Mouse (Mus musculus): Measurements from ENCODE around the gene Clip1. TPM values are rescaled to one million over a fixed set of nuclear protein-coding genes. Genes with fewer than 3 reads are reported as not detected.

Gene Clip1
- polyA plus RNA-seq, 1 experiment from 2014 or later, result 42.8 TPM

DNA sequence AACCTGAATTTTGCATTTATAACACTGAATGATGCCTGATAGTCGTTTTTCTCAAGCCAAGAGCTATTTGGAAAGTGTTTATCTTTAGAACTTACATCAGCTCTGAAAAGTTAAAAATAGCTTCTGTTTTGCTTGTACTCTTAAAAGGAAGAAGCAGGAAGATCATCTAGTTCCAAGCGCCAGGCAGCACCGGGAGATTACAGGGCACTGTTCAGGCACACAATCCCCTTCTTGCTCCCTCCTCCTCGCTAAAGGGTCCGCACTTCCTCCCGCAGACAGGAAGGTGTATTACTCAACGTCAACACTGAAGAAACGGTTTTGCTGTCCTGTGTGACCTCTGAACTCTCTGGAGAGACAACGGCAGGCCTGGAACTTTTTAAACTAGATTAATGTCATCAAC is 22.4 kb downstream of the Clip1 start:
- no peak for ATAC-seq (ENCODE audit: low FRiP score)
- no peak overlapping the region for H3K9ac ChIP-seq (ENCODE audit: low read length)
- H3K27me3 ChIP-seq (ENCODE audit: control insufficient read depth, insufficient read depth, low read length), result no peaks in the 10 kb centered on the region
- H3K27ac ChIP-seq (ENCODE audit: low read depth, low read length), result no peak overlapping the region
- no peak overlapping the region for H3K4me3 ChIP-seq (ENCODE audit: low read depth, low read length)
- DNase-seq (ENCODE audit: low spot score, missing footprints), result no peak
- H3K36me3 ChIP-seq (ENCODE audit: control insufficient read depth, insufficient read depth, low read length), result no peaks in the 10 kb centered on the region
- H3K4me1 ChIP-seq (ENCODE audit: control insufficient read depth, insufficient read depth, low read length), result no peaks in the 10 kb centered on the region
- WGBS, result 74% methylated on average over 9 of the region's 9 CpGs
- no peaks in the 10 kb centered on the region for H3K9me3 ChIP-seq (ENCODE audit: control insufficient read depth, low read length)
- H3K4me2 ChIP-seq, result no peak overlapping the region

DNA sequence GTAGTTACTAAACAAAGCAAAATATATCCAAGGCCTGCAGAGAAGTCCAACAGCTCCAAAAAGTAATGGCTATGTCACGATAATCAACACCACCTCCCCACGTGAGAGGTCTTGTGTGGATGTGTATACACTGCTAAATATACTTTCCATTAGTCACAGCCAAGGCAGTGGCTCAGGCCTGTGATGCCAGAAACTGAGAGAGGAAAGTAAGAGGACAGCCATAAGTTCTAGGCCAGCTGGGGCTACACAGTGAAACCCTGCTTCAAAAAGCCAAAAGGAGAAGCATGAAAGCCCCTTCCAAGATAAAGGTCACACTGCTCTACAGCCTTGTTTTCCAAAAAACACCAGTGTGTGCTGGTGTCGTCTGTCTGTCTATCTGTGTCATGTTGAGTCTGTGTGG is 22.8 kb downstream of the Clip1 start:
- WGBS, result 87% methylated on average over 3 of the region's 3 CpGs
- DNase-seq (ENCODE audit: low spot score, missing footprints), result no peak
- no peak overlapping the region for H3K27ac ChIP-seq (ENCODE audit: low read depth, low read length)

GRCm38 (mm10) chr5:123657651-123658050 is 26.8 kb downstream of the Clip1 start:
- WGBS, result 85% methylated on average over 7 of the region's 7 CpGs
- no peak overlapping the region for H3K27ac ChIP-seq (ENCODE audit: low read depth, low read length)
- no peak for DNase-seq (ENCODE audit: low spot score, missing footprints)
- H3K4me1 ChIP-seq (ENCODE audit: control insufficient read depth, insufficient read depth, low read length), result peaks cover 5% of the 10 kb centered on the region
- H3K27me3 ChIP-seq (ENCODE audit: control insufficient read depth, insufficient read depth, low read length), result no peaks in the 10 kb centered on the region
- H3K4me3 ChIP-seq (ENCODE audit: low read depth, low read length), result no peak overlapping the region
- no peaks in the 10 kb centered on the region for H3K36me3 ChIP-seq (ENCODE audit: control insufficient read depth, insufficient read depth, low read length)
- no peak overlapping the region for H3K4me2 ChIP-seq
- H3K9ac ChIP-seq (ENCODE audit: low read length), result no peak overlapping the region
- no peak for ATAC-seq (ENCODE audit: low FRiP score)
- no peaks in the 10 kb centered on the region for H3K9me3 ChIP-seq (ENCODE audit: control insufficient read depth, low read length)

More for the DNA sequence above, 22.8 kb downstream of the Clip1 start:
- H3K9me3 ChIP-seq (ENCODE audit: control insufficient read depth, low read length), result no peaks in the 10 kb centered on the region
- no peaks in the 10 kb centered on the region for H3K4me1 ChIP-seq (ENCODE audit: control insufficient read depth, insufficient read depth, low read length)
- no peak overlapping the region for H3K4me3 ChIP-seq (ENCODE audit: low read depth, low read length)
- H3K27me3 ChIP-seq (ENCODE audit: control insufficient read depth, insufficient read depth, low read length), result no peaks in the 10 kb centered on the region
- no peak overlapping the region for H3K4me2 ChIP-seq
- no peak overlapping the region for H3K9ac ChIP-seq (ENCODE audit: low read length)
- no peak for ATAC-seq (ENCODE audit: low FRiP score)
- H3K36me3 ChIP-seq (ENCODE audit: control insufficient read depth, insufficient read depth, low read length), result no peaks in the 10 kb centered on the region

GRCm38 (mm10) chr5:123654937-123655336 is 29.5 kb downstream of the Clip1 start:
- Histone ChIP-seq H3K9ac (ENCODE audit: low read length) (no peak overlapping the region), H3K4me1 (ENCODE audit: control insufficient read depth, insufficient read depth, low read length) (peaks cover 5% of the 10 kb centered on the region), H3K36me3 (ENCODE audit: control insufficient read depth, insufficient read depth, low read length) (no peaks in the 10 kb centered on the region), H3K27ac (ENCODE audit: low read depth, low read length) (no peak overlapping the region; the same call in 1 of the 2 replicates), H3K4me3 (ENCODE audit: low read depth, low read length) (no peak overlapping the region), H3K4me2 (no peak overlapping the region), H3K27me3 (ENCODE audit: control insufficient read depth, insufficient read depth, low read length) (no peaks in the 10 kb centered on the region), H3K9me3 (ENCODE audit: control insufficient read depth, low read length) (no peaks in the 10 kb centered on the region)
- ATAC-seq (ENCODE audit: low FRiP score) (no peak), DNase-seq (ENCODE audit: low spot score, missing footprints) (no peak)
- WGBS, result 19% methylated on average over 5 of the region's 5 CpGs

DNA sequence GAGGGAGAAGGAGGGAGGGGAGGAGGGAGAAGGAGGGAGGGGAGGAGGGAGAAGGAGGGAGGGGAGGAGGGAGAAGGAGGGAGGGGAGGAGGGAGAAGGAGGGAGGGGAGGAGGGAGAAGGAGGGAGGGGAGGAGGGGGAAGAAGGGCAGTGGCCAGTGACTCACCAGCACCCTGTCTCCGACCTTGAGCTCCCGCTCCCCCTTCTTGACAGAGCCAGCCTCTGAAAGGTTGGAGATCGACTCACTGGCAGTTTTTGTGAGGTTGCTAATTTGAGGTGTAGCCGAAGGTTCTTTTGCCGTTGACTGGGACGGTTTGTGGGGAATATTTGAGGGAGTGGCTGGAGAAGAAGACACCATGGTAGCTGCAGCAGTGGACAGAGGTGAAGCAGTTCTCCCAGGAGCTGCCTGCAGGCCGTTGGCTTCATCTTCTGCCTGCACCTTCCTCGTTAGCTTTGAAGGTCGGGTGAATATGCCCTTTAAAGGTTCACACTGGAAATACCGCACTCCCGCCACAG is 31.1 kb downstream of the Clip1 start:
- no peak overlapping the region for H3K4me2 ChIP-seq
- H3K9me3 ChIP-seq (ENCODE audit: control insufficient read depth, low read length), result no peaks in the 10 kb centered on the region
- H3K27ac ChIP-seq (ENCODE audit: low read depth, low read length), result no peak overlapping the region
- H3K9ac ChIP-seq (ENCODE audit: low read length), result no peak overlapping the region
- WGBS, result 89% methylated on average over 11 of the region's 11 CpGs
- no peaks in the 10 kb centered on the region for H3K27me3 ChIP-seq (ENCODE audit: control insufficient read depth, insufficient read depth, low read length)
- ATAC-seq (ENCODE audit: low FRiP score) (no peak), DNase-seq (ENCODE audit: low spot score, missing footprints) (peak; percentile 28)
- H3K4me3 ChIP-seq (ENCODE audit: low read depth, low read length), result no peak overlapping the region
- peaks cover 5% of the 10 kb centered on the region for H3K4me1 ChIP-seq (ENCODE audit: control insufficient read depth, insufficient read depth, low read length)
- no peaks in the 10 kb centered on the region for H3K36me3 ChIP-seq (ENCODE audit: control insufficient read depth, insufficient read depth, low read length)

DNA sequence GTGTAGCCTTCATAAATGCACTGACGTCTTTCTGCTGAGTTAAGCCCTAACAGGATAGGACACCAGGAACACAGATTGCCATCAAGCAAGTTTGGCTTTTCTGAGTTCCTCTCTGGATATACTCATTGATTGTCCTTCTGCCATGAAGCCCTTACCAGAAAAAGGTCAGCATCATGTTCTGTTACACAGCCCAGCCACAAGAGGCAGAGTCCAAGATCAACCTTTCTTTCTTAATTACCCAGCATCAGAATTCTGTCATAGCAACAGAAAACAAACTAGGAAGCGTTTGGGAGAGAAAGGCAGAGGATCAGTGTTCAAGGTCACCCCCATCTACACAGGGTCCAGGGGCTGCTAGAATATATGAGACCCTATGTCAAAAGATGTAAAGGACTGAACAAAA is 33.6 kb downstream of the Clip1 start:
- WGBS, result 85% methylated on average over 2 of the region's 2 CpGs
- ATAC-seq (ENCODE audit: low FRiP score) (no peak), DNase-seq (ENCODE audit: low spot score, missing footprints) (no peak)
- no peak overlapping the region for H3K9ac ChIP-seq (ENCODE audit: low read length)
- no peaks in the 10 kb centered on the region for H3K27me3 ChIP-seq (ENCODE audit: control insufficient read depth, insufficient read depth, low read length)
- 0 out of 2 replicates have a peak, but pooled peaks cover 3% of the 10 kb centered on the region for H3K36me3 ChIP-seq (ENCODE audit: control insufficient read depth, insufficient read depth, low read length)
- H3K4me3 ChIP-seq (ENCODE audit: low read depth, low read length), result no peak overlapping the region
- peaks cover 5% of the 10 kb centered on the region for H3K4me1 ChIP-seq (ENCODE audit: control insufficient read depth, insufficient read depth, low read length)
- H3K4me2 ChIP-seq, result no peak overlapping the region
- H3K27ac ChIP-seq (ENCODE audit: low read depth, low read length), result no peak overlapping the region
- no peaks in the 10 kb centered on the region for H3K9me3 ChIP-seq (ENCODE audit: control insufficient read depth, low read length)

GRCm38 (mm10) chr5:123642401-123642800 is 42.0 kb downstream of the Clip1 start:
- no peak overlapping the region for H3K27ac ChIP-seq (ENCODE audit: low read depth, low read length)
- H3K4me1 ChIP-seq (ENCODE audit: control insufficient read depth, insufficient read depth, low read length), result no peaks in the 10 kb centered on the region
- H3K27me3 ChIP-seq (ENCODE audit: control insufficient read depth, insufficient read depth, low read length), result no peaks in the 10 kb centered on the region
- 96% methylated on average over 17 of the region's 17 CpGs for WGBS
- H3K4me2 ChIP-seq, result no peak overlapping the region
- ATAC-seq (ENCODE audit: low FRiP score) (no peak), DNase-seq (ENCODE audit: low spot score, missing footprints) (no peak)
- no peak overlapping the region for H3K4me3 ChIP-seq (ENCODE audit: low read depth, low read length)
- no peaks in the 10 kb centered on the region for H3K9me3 ChIP-seq (ENCODE audit: control insufficient read depth, low read length)
- peaks cover 10% of the 10 kb centered on the region; the same call in 1 of the 2 replicates for H3K36me3 ChIP-seq (ENCODE audit: control insufficient read depth, insufficient read depth, low read length)
- H3K9ac ChIP-seq (ENCODE audit: low read length), result no peak overlapping the region

- no peak for DNase-seq (ENCODE audit: low spot score, missing footprints)
- H3K9me3 ChIP-seq (ENCODE audit: control insufficient read depth, low read length), result no peaks in the 10 kb centered on the region
- no peaks in the 10 kb centered on the region for H3K27me3 ChIP-seq (ENCODE audit: control insufficient read depth, insufficient read depth, low read length)
- no peak overlapping the region for H3K27ac ChIP-seq (ENCODE audit: low read depth, low read length)
- no peak overlapping the region for H3K4me2 ChIP-seq
- WGBS, result 88% methylated on average over 7 of the region's 7 CpGs
- H3K4me3 ChIP-seq (ENCODE audit: low read depth, low read length), result no peak overlapping the region
- ATAC-seq (ENCODE audit: low FRiP score), result no peak
- H3K4me1 ChIP-seq (ENCODE audit: control insufficient read depth, insufficient read depth, low read length), result no peaks in the 10 kb centered on the region
- peaks cover 10% of the 10 kb centered on the region; the same call in 1 of the 2 replicates for H3K36me3 ChIP-seq (ENCODE audit: control insufficient read depth, insufficient read depth, low read length)
- H3K9ac ChIP-seq (ENCODE audit: low read length), result no peak overlapping the region
Measured at GRCm38 (mm10) chr5:123641259-123641900, 43.0 kb downstream of the Clip1 start.

DNA sequence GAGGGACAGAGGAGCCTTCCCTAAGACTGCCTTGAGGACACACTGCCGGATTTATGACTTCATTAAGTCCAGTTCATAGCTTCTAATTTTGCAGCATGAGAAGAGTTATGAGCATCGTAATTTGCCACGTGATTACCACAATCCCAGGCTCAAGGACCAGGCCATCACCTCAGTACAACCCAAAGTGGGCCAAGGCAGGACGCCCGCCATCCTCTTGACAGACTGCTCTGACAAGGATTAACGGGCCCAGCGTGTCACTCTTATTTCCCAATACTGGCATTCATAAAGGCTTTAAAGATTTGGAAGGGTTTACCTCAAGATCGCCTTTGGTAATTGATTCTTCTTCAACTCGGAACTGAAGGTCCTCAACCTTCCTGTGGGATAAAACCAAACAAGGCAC is 44.2 kb downstream of the Clip1 start:
- 82% methylated on average over 9 of the region's 9 CpGs for WGBS
- H3K27ac ChIP-seq (ENCODE audit: low read depth, low read length), result no peak overlapping the region
- no peaks in the 10 kb centered on the region for H3K27me3 ChIP-seq (ENCODE audit: control insufficient read depth, insufficient read depth, low read length)
- H3K4me1 ChIP-seq (ENCODE audit: control insufficient read depth, insufficient read depth, low read length), result no peaks in the 10 kb centered on the region
- no peak overlapping the region for H3K9ac ChIP-seq (ENCODE audit: low read length)
- H3K9me3 ChIP-seq (ENCODE audit: control insufficient read depth, low read length), result no peaks in the 10 kb centered on the region
- no peak overlapping the region for H3K4me2 ChIP-seq
- H3K4me3 ChIP-seq (ENCODE audit: low read depth, low read length), result no peak overlapping the region
- ATAC-seq (ENCODE audit: low FRiP score), result no peak
- peaks cover 8% of the 10 kb centered on the region; the same call in 1 of the 2 replicates for H3K36me3 ChIP-seq (ENCODE audit: control insufficient read depth, insufficient read depth, low read length)
- DNase-seq (ENCODE audit: low spot score, missing footprints), result no peak
